Mouse (Mus musculus) liver, embryonic 14.5 days (tissue): ENCODE results near the gene Lonrf2.

Experiments used
- CTCF ChIP-seq: IDR thresholded peaks from 2 replicates; pipeline ENCODE4 v1.5.1; 2016; ENCODE audit warnings: antibody characterized with exemption, low read depth, control low read depth
- EP300 ChIP-seq: IDR thresholded peaks from 2 replicates; pipeline ENCODE4 v1.6.1; 2016; ENCODE audit warnings: antibody characterized with exemption, low read depth

GRCm38 (mm10) chr1:38823851-38824250 is 12.7 kb downstream of the Lonrf2 start:
- TF ChIP-seq CTCF (no peak), EP300 (no peak)
